Mouse (Mus musculus) cerebellum, adult 11 months (tissue): ENCODE results near the gene Stxbp5.

Source experiments
- DNase-seq: peaks from one replicate; pipeline ENCODE4 v3.0.0; 2022

Gene Stxbp5

GRCm38 (mm10) chr10:9856792-9857191 is 44.1 kb downstream of the Stxbp5 start:
- no peak for DNase-seq

DNA sequence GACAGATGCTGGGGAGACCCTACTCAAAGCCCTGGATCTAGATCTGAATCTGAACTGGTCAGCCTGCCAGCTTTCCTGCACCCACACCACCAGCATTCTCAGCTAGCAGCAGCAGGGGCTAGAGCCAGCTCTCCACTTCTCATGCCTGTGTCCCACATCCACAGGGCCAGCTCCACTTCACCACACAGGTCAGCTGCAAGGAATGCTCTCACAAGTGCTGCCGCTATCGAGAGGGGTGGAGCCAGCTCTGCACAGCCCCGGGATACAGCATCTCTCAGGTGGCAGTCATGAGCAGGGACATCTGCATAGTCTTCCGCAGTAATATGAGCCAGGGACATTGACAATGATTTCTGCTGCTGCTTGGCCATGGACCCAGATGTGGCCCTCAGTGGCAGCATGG is 54.5 kb downstream of the Stxbp5 start:
- no peak for DNase-seq

DNA sequence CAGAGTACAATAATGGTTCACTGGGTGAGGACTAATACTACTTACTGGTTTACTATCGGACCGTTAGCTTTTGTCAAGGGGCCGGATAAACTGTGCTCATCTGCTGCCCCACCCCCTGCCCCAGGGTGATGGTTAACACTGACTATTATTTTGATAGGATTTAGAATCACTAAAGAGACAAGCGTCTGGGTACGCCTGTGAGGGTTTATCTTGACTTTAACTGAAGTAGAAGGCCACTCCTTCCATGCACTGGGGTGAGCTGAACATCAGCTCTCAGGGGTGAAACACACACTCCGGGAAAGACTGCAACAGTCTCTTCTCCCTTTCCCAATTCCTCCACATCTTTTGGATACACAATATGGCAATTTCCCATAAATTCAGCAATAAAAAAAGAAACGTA is 61.5 kb downstream of the Stxbp5 start:
- no peak for DNase-seq

DNA sequence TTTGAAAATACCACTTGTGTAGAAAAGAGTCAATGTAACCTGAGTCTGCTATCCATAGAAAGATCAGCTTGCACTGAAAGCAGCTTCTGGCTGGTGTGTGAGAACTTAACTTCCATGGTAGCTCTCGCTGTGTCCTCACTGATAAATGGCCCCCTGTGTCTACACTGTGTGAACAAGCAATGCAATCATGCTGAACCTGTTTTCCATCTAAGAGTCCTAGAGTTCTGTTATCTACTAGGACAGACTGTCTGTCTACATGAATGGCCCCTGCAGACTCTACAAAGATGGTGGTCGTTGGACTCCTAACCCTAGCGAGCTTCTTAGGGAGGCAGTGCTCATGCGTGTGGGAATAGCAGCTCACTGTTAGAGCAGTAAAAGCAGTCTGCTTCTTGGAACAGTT is 65.9 kb downstream of the Stxbp5 start:
- DNase-seq: no peak

GRCm38 (mm10) chr10:9832937-9833336 is 67.9 kb downstream of the Stxbp5 start:
- no peak for DNase-seq

DNA sequence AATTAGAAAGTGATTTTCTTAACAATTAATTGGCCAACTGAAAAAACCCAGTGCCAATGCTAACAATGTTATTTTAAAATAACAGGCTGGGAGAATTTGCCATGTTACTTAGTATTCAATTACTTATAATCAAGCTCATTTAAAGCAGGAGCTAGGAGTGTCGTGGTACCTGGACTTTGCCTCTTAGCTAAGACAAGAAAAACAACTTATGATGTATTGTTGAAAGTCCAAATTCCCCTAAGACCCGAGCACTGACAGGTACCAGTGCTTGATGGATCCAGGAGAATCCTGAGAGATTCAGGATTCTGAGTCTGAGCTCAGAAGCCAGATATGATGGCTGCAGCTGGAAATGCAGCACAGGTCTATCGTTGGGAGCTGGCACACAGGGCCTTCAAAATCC is 71.1 kb downstream of the Stxbp5 start:
- DNase-seq: no peak

DNA sequence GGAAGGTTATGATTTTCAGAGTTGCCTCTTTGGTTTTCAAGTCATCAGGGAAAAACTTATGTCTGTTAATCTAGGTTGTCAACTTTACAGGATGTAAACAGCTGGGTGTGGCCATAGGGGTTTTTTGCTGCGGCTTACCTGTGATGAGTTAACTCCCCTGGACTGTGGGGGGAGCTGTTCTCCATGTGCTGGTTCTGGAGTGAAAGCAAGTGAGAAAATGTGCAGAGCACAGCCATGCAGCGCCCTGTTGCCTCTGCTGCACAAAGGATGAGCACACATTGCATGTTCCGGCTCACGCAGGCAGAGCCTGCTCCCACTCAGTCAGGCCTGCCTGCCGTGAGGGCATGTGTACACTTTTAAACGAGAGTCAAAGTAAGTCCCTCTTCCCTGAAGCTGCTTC is 79.6 kb downstream of the Stxbp5 start:
- DNase-seq: peak; percentile 20

- no peak for DNase-seq
Measured at GRCm38 (mm10) chr10:9818574-9818973, 82.3 kb downstream of the Stxbp5 start.

DNA sequence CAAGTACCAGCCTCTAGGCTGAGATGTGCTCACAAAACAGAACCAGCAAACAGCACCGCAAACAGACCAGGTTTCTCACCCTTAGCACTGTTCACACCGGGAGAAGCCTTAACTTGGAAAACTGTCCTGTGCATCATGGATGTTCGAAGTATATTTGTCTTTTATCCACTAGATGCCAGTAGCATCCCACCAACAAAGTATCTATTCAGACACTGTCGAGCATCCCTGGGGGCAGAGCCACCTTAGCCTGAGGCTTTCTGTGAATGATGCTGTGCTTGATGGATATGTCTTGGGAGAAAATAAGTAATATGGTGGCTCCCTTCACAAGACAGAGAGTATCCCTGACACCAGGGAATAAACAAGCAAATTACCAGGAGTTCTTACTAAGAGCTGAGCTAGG is 87.0 kb downstream of the Stxbp5 start:
- peak; percentile 18 for DNase-seq

DNA sequence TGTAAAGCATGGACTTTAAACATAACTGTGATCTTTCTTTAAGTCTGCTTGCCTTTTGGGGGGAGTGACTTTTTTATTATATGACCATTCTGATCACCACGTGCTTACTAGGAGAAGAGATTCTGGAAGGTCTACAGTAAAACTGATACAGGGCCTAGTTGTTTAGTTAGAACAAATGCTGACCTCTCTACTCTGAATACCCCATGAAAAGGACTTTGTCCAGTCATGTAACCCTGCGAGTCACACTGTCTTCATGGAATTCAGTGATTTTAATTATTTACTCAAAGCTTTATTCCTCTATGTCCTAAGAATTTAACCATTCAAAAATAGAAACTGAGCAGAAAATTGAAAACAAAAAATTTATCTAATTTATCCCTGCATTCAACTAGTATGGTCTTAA is 93.3 kb downstream of the Stxbp5 start:
- DNase-seq: no peak

DNA sequence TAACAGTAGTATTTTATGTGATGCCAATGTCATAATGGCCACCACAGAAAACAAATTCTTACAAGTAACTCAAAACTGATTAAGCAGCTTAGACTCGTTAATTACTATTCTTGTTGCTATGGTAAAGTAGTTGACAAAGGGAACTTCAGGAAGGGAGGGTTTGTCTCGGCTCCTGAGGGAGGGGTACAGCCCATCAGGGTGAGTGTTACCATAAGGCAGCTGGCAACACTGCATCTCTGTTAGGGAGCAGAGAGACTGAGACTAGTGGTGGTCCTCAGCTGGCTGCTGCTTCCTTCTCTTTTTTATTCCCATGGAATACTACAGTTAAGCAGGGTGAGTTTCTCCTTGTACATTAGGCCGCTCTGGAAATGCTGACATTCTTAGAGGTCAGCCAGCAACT is 95.5 kb downstream of the Stxbp5 start:
- no peak for DNase-seq

- DNase-seq: no peak
Measured at GRCm38 (mm10) chr10:9803126-9803525, 97.8 kb downstream of the Stxbp5 start.

GRCm38 (mm10) chr10:9801571-9801970 is 99.3 kb downstream of the Stxbp5 start:
- DNase-seq: no peak

- no peak for DNase-seq
Measured at GRCm38 (mm10) chr10:9799085-9799484, 101.8 kb downstream of the Stxbp5 start.

GRCm38 (mm10) chr10:9796429-9796828 is 104.5 kb downstream of the Stxbp5 start:
- no peak for DNase-seq

DNA sequence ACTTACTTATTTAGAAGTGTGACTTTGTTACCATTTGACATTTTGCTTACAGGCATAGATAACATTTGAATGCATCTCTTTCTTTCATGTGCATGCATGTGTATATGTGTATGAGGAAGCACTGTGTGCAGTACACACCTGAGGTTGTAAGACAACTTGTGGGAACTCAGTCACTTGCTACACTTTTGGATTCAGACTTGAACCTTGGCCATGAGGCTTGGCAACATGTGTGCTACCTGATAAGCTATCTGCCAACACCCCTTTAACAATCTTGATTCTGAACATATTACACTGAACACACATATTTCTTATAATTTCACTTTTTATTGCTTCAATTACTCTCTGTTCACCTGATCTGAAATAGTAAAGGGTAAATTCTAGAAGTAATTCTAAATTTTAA is 106.5 kb downstream of the Stxbp5 start:
- DNase-seq: no peak

DNA sequence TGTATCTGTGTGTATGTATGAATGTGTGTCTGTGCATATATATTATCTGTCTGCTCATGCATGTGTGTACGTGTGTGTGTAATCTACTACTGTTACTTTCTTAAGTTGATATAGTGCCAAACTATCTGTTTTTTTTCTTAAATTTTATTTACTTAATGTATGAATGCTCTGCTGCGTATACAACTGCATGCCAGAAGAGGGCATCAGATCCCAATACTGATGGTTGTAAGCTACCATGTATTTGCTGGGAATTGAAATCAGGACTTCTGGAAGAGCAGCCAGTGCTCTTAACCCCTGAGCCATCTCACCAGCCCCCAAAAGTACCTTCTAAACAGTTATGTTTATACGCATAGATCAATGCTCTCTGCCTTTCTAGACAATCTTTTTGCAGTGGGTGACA is 109.9 kb downstream of the Stxbp5 start:
- no peak for DNase-seq

GRCm38 (mm10) chr10:9786461-9786860 is 114.4 kb downstream of the Stxbp5 start:
- DNase-seq: no peak

GRCm38 (mm10) chr10:9785651-9786050 is 115.2 kb downstream of the Stxbp5 start:
- DNase-seq: no peak

GRCm38 (mm10) chr10:9779864-9780263 is 121.0 kb downstream of the Stxbp5 start:
- DNase-seq: no peak

DNA sequence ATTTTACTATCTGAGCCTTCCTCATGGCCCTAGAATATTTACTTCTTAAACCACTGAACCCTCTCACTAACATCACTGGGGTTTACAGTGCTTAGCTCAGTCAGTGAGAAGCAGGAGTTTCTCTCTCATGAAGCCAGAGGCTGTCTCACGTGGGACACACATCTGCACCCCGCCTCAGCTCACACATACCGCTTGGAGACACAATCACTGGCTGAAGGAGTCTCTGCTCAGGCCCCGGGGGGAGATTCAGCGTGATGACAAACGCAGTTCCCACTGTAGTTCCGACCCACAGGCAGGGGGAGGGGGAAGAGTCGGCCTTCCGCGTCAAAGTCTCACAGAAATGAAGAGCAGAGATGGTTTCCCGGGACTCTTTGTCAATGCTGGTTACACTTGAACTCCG is 130.6 kb downstream of the Stxbp5 start:
- no peak for DNase-seq

- no peak for DNase-seq
Measured at GRCm38 (mm10) chr10:9763831-9764230, 137.0 kb downstream of the Stxbp5 start.

DNA sequence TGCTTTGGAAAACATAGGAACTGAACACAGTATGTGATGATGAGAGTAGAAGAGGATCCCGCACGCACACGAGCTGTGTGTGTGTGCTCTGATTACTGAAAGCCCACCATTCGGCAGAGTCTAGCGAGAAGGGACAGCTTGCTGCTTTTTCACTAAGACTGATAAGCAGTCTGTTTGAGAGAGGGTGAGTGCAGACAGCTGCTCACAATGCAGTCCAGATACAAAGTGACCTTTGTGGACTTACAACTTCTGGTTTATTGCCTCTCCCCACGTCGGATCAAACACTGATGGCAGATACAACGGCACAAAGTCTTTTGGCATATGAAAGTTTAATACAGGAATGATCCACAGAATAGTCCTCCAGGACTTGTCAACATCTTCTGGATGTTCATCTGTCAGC is 140.6 kb downstream of the Stxbp5 start:
- no peak for DNase-seq

- no peak for DNase-seq
Measured at GRCm38 (mm10) chr10:9756546-9756945, 144.3 kb downstream of the Stxbp5 start.

DNA sequence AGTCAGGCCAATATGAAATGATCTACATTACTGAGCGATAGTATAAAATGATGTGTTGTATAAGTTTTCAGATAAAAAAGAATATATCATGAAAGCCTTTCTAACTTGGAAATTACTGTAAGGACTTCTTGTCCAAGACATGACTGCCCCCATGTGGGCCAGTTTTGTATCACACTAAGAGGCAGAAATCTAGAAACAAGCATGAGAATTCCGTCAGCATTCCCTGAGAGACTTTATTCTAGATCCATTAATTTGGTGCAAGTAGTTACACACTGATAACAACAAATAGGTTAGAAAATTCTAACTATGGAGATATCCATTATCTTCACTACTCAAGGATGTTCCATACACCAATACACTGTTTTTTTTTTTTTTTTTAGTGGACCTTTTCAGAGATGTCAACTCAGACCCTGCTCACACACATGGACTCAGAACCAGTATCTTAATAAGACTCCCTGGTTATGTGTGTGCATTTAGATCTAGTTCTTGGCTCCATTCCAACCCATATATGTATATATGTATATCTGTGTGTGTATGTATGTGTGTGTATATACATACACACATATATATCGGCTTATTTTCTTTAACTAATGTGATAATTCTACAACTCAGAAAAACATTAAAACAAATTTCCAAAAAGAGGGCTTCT is 145.9 kb downstream of the Stxbp5 start:
- DNase-seq: peak; percentile 28

GRCm38 (mm10) chr10:9733861-9734260 is 167.0 kb downstream of the Stxbp5 start:
- DNase-seq: no peak
